Mouse (Mus musculus): ENCODE measurements around the gene H2-Q6.
"Not testable (repeated sequence)": the region's sequence is repeated elsewhere in the genome, so short reads cannot be mapped to it uniquely, and the experiment has no call there.

DNA sequence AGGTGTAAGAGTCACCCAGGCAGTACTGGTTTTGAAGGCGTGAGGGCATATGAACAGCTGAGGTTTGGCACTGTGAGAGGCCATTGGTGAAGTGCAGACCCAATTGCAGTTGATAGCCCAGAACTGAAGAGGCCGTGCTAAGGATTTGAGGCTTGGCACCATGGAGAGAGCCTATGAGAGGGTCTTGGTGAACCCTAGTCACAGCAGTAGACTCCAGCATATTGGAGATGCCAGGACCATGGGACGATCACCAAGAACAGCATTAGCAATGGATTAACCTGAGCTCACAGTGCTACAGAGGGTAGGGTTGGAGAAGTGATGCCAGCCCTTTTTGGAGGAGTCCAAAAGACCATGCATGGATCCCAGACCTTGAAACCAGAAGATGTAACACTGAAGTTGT is 7.5 kb downstream of the H2-Q6 start:
- TF ChIP-seq FLI1 (IDR thresholded peaks at IDR 0.05; ENCODE audit: low read length); GATA1 (IDR thresholded peaks at IDR 0.05; ENCODE audit: borderline replicate concordance, low read length): not testable (repeated sequence)

Data from megakaryocyte, embryonic 14.5 days (primary cell).